Mouse (Mus musculus): ENCODE measurements around the gene Tmsb10.

The Tmsb10 gene

GRCm38 (mm10) chr6:72911261-72911660, 47.3 kb downstream of the Tmsb10 start:
- DNase-seq (ENCODE audit: low spot score in 2 of 2) = no peak
